Mouse (Mus musculus) brain, embryonic 14.5 days (tissue): ENCODE measurements around the gene Fgfrl1.

Experiments
- CTCF ChIP-seq: fragments of 200-500 bp; IDR thresholded peaks from 2 replicates; pipeline ENCODE4 v1.5.1; 2012; ENCODE audit warnings: inconsistent platforms, mild to moderate bottlenecking, moderate library complexity, borderline replicate concordance; ENCODE audit not compliant: insufficient read depth, insufficient read length; ENCODE audit errors: extremely low read depth
- POLR2A ChIP-seq: fragments of 200-500 bp; IDR thresholded peaks from 2 replicates; pipeline ENCODE4 v1.6.1; 2012; ENCODE audit warnings: mild to moderate bottlenecking, inconsistent platforms, borderline replicate concordance; ENCODE audit not compliant: poor library complexity, insufficient read depth, insufficient read length, severe bottlenecking; ENCODE audit errors: extremely low read depth

DNA sequence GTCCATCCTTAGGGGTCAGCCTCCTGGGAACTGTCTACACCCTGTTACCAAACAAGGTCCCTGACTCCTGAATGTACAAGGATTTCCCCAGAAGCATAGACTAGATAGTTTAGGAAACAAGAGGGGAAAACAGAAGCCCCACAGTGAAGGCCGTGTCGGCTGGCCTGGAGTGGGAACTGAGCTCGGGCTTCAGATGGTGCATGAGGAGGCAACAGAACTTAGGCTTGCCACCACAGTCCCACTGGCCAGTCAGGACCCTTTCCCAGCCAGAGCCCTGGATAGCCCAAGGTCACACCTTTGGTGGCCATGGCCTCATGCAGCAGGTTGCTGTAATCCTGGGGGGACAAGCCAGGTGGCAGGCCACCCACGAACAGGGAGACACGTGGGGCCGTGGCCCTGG, 38.8 kb upstream of the Fgfrl1 start:
- TF ChIP-seq POLR2A (no peak), CTCF (no peak)
